Mouse (Mus musculus): Measurements from ENCODE around the gene Ubox5. TPM values are rescaled to one million over a fixed set of nuclear protein-coding genes. Genes with fewer than 3 reads are reported as not detected.

Gene Ubox5
- total and polyA plus RNA-seq, 3 experiments = 3.9 to 5.2 (median 5.0) TPM

DNA sequence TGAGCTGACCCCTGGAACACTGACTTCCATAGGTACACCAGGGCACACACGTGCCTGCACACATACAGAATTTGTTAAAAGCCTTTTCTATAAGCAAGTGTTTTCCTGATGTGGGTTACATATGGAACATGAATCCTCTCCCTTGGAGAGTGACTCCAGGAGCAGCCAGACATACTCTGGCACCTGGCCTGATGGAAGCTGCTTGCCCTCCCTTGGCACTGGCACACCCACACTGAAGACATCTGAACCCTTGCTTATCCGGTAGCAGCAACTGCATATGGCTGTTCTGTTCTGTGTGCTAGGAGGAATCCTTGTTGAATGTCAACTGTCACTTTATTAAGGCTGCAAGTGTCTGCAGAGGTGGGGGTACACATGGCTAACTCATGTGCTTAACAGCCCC is 38.8 kb downstream of the Ubox5 start:
- no peak overlapping the region for H3K27ac ChIP-seq
- H3K27me3 ChIP-seq (ENCODE audit: control insufficient read depth, insufficient read depth, low read length) = no peaks in the 10 kb centered on the region
- peaks cover 2% of the 10 kb centered on the region; the same call in 1 of the 2 replicates for H3K4me1 ChIP-seq (ENCODE audit: control insufficient read depth, insufficient read depth, low read length)
- H3K4me3 ChIP-seq = no peak overlapping the region
- intact Hi-C loops (cut with DNase I) = no loop called here
- H3K79me2 ChIP-seq (replicated peaks; ENCODE audit: control insufficient read depth, insufficient read depth, low read length) = no peaks in the 10 kb centered on the region
- TF ChIP-seq CTCF (IDR thresholded peaks at IDR 0.05) (no peak), POLR2A (IDR thresholded peaks at IDR 0.05; ENCODE audit: insufficient read depth, low read depth, low read length) (no peak), EP300 (IDR thresholded peaks at IDR 0.05; ENCODE audit: insufficient read depth, low read depth, low read length) (no peak)
- 88% methylated on average over 2 of the region's 2 CpGs for WGBS
- no peaks in the 10 kb centered on the region for H3K36me3 ChIP-seq (ENCODE audit: control insufficient read depth, insufficient read depth, low read length)
- no peak overlapping the region for H3K9ac ChIP-seq (ENCODE audit: low read depth, low read length)
- DNase-seq = no peak

DNA sequence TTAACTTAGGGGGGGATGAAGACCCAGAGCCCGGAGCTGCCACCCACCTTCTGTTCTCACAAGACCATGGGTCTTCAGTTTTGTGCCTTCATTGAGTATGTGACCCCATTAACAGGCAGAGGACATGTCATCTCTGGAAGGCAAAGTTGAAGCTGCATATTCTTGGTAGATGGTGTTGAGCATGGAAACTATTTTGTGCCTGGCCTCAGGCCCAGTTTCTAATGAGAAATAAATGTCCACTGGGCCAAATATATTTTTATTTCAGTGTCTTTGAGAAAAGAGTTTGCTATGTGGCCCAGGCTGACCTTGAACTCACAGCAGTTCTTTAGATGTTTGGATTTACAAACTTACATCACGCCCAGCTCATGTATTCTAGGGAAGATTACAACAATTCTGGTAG is 40.1 kb downstream of the Ubox5 start:
- no peak for DNase-seq
- 74% methylated on average over 2 of the region's 2 CpGs for WGBS
- TF ChIP-seq POLR2A (IDR thresholded peaks at IDR 0.05; ENCODE audit: insufficient read depth, low read depth, low read length) = no peak
- no peak for TF ChIP-seq CTCF (IDR thresholded peaks at IDR 0.05)
- TF ChIP-seq EP300 (IDR thresholded peaks at IDR 0.05; ENCODE audit: insufficient read depth, low read depth, low read length) = no peak

DNA sequence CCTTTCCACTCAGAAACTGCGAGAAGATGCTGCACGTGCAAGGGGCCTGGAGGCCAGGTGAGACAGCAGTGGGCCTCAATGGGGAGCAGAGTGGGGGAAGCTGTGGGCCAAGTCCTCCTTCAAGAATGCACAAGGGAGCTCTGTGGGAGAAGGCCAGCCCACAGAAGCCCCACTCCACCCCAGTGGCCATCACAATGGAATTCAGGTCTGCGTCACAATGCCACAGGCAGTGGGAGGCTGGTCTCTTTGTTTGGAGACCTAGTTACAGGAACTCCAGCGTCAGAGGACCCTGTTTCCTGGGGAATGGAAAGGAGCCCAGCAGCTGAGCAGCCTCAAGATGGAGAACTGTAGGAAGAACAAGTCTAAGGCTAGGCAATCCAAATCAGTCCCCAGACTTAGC is 40.7 kb downstream of the Ubox5 start:
- intact Hi-C loops (cut with DNase I) = no loop called here
- WGBS = 71% methylated on average over 4 of the region's 4 CpGs
- Histone ChIP-seq H3K9ac (ENCODE audit: low read depth, low read length) (no peak overlapping the region), H3K36me3 (ENCODE audit: control insufficient read depth, insufficient read depth, low read length) (no peaks in the 10 kb centered on the region), H3K27me3 (ENCODE audit: control insufficient read depth, insufficient read depth, low read length) (no peaks in the 10 kb centered on the region), H3K4me1 (ENCODE audit: control insufficient read depth, insufficient read depth, low read length) (peaks cover 2% of the 10 kb centered on the region; the same call in 1 of the 2 replicates), H3K4me3 (no peak overlapping the region), H3K27ac (peak overlapping the region; percentile 54), H3K79me2 (replicated peaks; ENCODE audit: control insufficient read depth, insufficient read depth, low read length) (no peaks in the 10 kb centered on the region)
- TF ChIP-seq POLR2A (IDR thresholded peaks at IDR 0.05; ENCODE audit: insufficient read depth, low read depth, low read length) (no peak), EP300 (IDR thresholded peaks at IDR 0.05; ENCODE audit: insufficient read depth, low read depth, low read length) (no peak), CTCF (IDR thresholded peaks at IDR 0.05) (no peak)
- DNase-seq = no peak

More for the DNA sequence above, 40.1 kb downstream of the Ubox5 start:
- H3K9ac ChIP-seq (ENCODE audit: low read depth, low read length) = no peak overlapping the region
- intact Hi-C loops (cut with DNase I) = no loop called here
- H3K27me3 ChIP-seq (ENCODE audit: control insufficient read depth, insufficient read depth, low read length) = no peaks in the 10 kb centered on the region
- H3K4me1 ChIP-seq (ENCODE audit: control insufficient read depth, insufficient read depth, low read length) = peaks cover 2% of the 10 kb centered on the region; the same call in 1 of the 2 replicates
- no peaks in the 10 kb centered on the region for H3K36me3 ChIP-seq (ENCODE audit: control insufficient read depth, insufficient read depth, low read length)
- no peak overlapping the region for H3K4me3 ChIP-seq
- no peaks in the 10 kb centered on the region for H3K79me2 ChIP-seq (replicated peaks; ENCODE audit: control insufficient read depth, insufficient read depth, low read length)
- peak overlapping the region; percentile 54 for H3K27ac ChIP-seq

DNA sequence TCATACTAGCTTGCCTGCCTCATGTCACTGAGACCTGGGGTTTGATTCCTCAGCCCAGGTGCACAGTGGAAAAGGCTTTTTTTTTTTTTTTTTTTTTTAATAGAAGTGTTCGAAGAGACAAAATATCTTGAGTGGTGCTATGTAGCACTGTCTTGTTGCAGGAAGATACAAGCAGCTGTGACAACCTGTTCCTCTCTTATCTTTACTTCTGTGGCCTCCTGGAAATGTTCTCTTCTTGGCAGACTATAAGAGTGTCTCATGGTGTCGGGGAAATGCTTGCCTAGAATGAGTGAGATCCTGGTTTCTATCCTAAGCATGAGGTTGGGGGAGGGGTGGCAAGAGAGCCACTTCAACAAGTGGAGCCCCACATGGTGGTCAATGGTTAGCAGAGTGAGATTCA is 41.5 kb downstream of the Ubox5 start:
- TF ChIP-seq EP300 (IDR thresholded peaks at IDR 0.05; ENCODE audit: insufficient read depth, low read depth, low read length) (no peak), CTCF (IDR thresholded peaks at IDR 0.05) (no peak), POLR2A (IDR thresholded peaks at IDR 0.05; ENCODE audit: insufficient read depth, low read depth, low read length) (no peak)
- WGBS = 50% methylated on average over 2 of the region's 2 CpGs
- no peaks in the 10 kb centered on the region for H3K36me3 ChIP-seq (ENCODE audit: control insufficient read depth, insufficient read depth, low read length)
- no peak overlapping the region for H3K27ac ChIP-seq
- H3K79me2 ChIP-seq (replicated peaks; ENCODE audit: control insufficient read depth, insufficient read depth, low read length) = no peaks in the 10 kb centered on the region
- intact Hi-C loops (cut with DNase I) = no loop called here
- H3K4me3 ChIP-seq = no peak overlapping the region
- no peak overlapping the region for H3K9ac ChIP-seq (ENCODE audit: low read depth, low read length)
- DNase-seq = no peak
- no peaks in the 10 kb centered on the region for H3K27me3 ChIP-seq (ENCODE audit: control insufficient read depth, insufficient read depth, low read length)
- peaks cover 2% of the 10 kb centered on the region; the same call in 1 of the 2 replicates for H3K4me1 ChIP-seq (ENCODE audit: control insufficient read depth, insufficient read depth, low read length)

DNA sequence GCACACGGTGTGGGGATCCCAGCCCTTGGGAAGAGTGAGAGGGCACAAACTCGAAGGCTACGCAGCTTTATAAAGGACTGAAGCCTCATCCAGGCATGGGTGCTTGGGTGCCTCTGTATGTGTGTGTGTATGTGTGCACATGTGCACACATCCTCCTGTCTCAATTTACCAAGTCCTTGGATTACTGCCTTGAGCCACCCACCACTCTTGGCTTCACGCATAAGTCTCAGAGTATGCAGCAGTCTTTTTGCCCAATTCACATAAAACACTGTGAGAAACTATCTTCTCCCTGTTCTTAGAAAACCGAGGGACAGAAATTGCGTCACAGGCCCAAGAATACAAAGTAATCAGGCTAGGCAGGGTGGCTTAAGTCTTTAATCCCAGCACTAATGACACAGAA is 43.8 kb downstream of the Ubox5 start:
- 85% methylated on average over 6 of the region's 6 CpGs for WGBS
- H3K4me3 ChIP-seq = no peak overlapping the region
- intact Hi-C loops (cut with DNase I) = no loop called here
- no peak overlapping the region for H3K9ac ChIP-seq (ENCODE audit: low read depth, low read length)
- DNase-seq = no peak
- H3K27ac ChIP-seq = no peak overlapping the region
- peaks cover 1% of the 10 kb centered on the region; the same call in 1 of the 2 replicates for H3K27me3 ChIP-seq (ENCODE audit: control insufficient read depth, insufficient read depth, low read length)
- H3K4me1 ChIP-seq (ENCODE audit: control insufficient read depth, insufficient read depth, low read length) = peaks cover 2% of the 10 kb centered on the region; the same call in 1 of the 2 replicates
- no peaks in the 10 kb centered on the region for H3K36me3 ChIP-seq (ENCODE audit: control insufficient read depth, insufficient read depth, low read length)
- no peaks in the 10 kb centered on the region for H3K79me2 ChIP-seq (replicated peaks; ENCODE audit: control insufficient read depth, insufficient read depth, low read length)
- TF ChIP-seq EP300 (IDR thresholded peaks at IDR 0.05; ENCODE audit: insufficient read depth, low read depth, low read length) (no peak), CTCF (IDR thresholded peaks at IDR 0.05) (no peak), POLR2A (IDR thresholded peaks at IDR 0.05; ENCODE audit: insufficient read depth, low read depth, low read length) (no peak)

DNA sequence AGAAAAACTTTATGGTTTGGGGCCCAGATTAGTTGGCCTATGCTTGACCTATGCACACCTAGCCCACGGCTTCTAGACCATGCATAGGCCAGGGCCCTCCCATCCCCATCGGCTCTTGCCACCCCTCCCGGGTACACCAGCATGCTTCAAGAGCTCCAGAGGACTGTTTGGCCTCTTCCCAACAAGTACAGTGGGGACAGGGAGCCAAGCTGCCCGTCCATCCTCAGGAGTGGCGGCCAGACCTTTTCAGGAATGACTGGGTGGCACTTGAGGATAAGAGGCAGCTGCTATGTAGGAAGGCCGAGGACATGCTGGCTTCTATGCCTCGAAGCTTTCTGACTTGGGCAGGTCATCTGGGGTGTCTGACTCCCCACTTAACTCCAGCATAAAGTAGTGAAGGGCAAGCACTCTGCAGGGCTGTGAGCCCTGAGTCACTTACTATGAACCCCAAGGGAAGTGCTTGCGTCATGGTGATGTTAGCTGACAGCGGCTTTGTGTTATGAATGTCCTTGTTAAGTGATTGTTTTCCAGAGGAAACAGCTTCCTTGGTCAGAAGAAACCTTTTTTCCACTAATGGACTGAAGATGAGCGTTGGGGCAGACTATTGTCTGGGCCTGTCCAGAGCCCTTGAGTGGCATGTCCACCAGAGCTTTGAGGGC is 45.8 kb downstream of the Ubox5 start:
- no peaks in the 10 kb centered on the region for H3K36me3 ChIP-seq (ENCODE audit: control insufficient read depth, insufficient read depth, low read length)
- no peak for TF ChIP-seq POLR2A (IDR thresholded peaks at IDR 0.05; ENCODE audit: insufficient read depth, low read depth, low read length)
- TF ChIP-seq CTCF (IDR thresholded peaks at IDR 0.05) = no peak
- no peak for TF ChIP-seq EP300 (IDR thresholded peaks at IDR 0.05; ENCODE audit: insufficient read depth, low read depth, low read length)
- DNase-seq = peak in 1 of 2 experiments; percentile 21
- no peak overlapping the region for H3K9ac ChIP-seq (ENCODE audit: low read depth, low read length)
- H3K79me2 ChIP-seq (replicated peaks; ENCODE audit: control insufficient read depth, insufficient read depth, low read length) = no peaks in the 10 kb centered on the region
- intact Hi-C loops (cut with DNase I) = no loop called here
- H3K4me3 ChIP-seq = no peak overlapping the region
- WGBS = 46% methylated on average over 10 of the region's 10 CpGs
- H3K4me1 ChIP-seq (ENCODE audit: control insufficient read depth, insufficient read depth, low read length) = no peaks in the 10 kb centered on the region
- no peak overlapping the region for H3K27ac ChIP-seq
- H3K27me3 ChIP-seq (ENCODE audit: control insufficient read depth, insufficient read depth, low read length) = peaks cover 13% of the 10 kb centered on the region

Measured in heart, adult 2 months (tissue).